Mouse (Mus musculus): ENCODE measurements around the gene 4930544D05Rik. TPM values are rescaled to one million over a fixed set of nuclear protein-coding genes. Genes with fewer than 3 reads are reported as not detected.

4930544D05Rik gene
- polyA plus RNA-seq (2012; fragmentation: generic; extraction: Trizol), result not detected

GRCm38 (mm10) chr11:70615516-70616093, at the start of gene 4930544D05Rik:
Gene 4930544D05Rik (plus strand): TSS chr11:70615848.

GRCm38 (mm10) chr11:70619101-70619500, 3.5 kb downstream of the 4930544D05Rik start, which contains the start of gene Chrne:
Gene Chrne (minus strand): TSS chr11:70619216.

GRCm38 (mm10) chr11:70638714-70639278, 23.1 kb downstream of the 4930544D05Rik start, which contains the start of gene Gp1ba:
Gene Gp1ba (plus strand): TSS chr11:70639122.

GRCm38 (mm10) chr11:70646691-70647650, 31.3 kb downstream of the 4930544D05Rik start, which contains the start of the genes Rnf167 and Slc25a11:
Gene Rnf167 (plus strand): TSS chr11:70647235.
Gene Slc25a11 (minus strand): TSS chr11:70647479.

GRCm38 (mm10) chr11:70654198-70654922, 38.7 kb downstream of the 4930544D05Rik start, which contains the start of gene Pfn1:
Gene Pfn1 (minus strand): TSS chr11:70654644.

GRCm38 (mm10) chr11:70656964-70657363, 41.3 kb downstream of the 4930544D05Rik start, which contains the start of gene Eno3:
Gene Eno3 (plus strand): TSS chr11:70657202.

Other genes with a start within 250 kb of the 4930544D05Rik start
- gene Pelp1, start 205.8 kb upstream of the 4930544D05Rik start, polyA plus RNA-seq (2012; fragmentation: generic; extraction: Trizol), result 10 to 100 TPM; 31.0 to 47.5 TPM
- 10 to 100 TPM; 24.4 to 35.9 TPM for gene Arrb2, start 183.2 kb upstream of the 4930544D05Rik start, polyA plus RNA-seq (2012; fragmentation: generic; extraction: Trizol)
- gene Med11, start 163.9 kb upstream of the 4930544D05Rik start, polyA plus RNA-seq (2012; fragmentation: generic; extraction: Trizol), result 10 to 100 TPM; 60.7 to 61.7 TPM
- gene Zmynd15, start 156.4 kb upstream of the 4930544D05Rik start, polyA plus RNA-seq (2012; fragmentation: generic; extraction: Trizol), result under 1 TPM; 0.05 to 0.08 TPM
- under 1 TPM; 0.04 to 0.19 TPM for gene Cxcl16, start 155.9 kb upstream of the 4930544D05Rik start, polyA plus RNA-seq (2012; fragmentation: generic; extraction: Trizol)
- gene Tm4sf5, start 110.6 kb upstream of the 4930544D05Rik start, polyA plus RNA-seq (2012; fragmentation: generic; extraction: Trizol), result not detected
- gene Vmo1, start 101.2 kb upstream of the 4930544D05Rik start, polyA plus RNA-seq (2012; fragmentation: generic; extraction: Trizol), result not detected
- gene Gltpd2, start 96.7 kb upstream of the 4930544D05Rik start, polyA plus RNA-seq (2012; fragmentation: generic; extraction: Trizol), result not detected
- gene Psmb6, start 90.5 kb upstream of the 4930544D05Rik start, polyA plus RNA-seq (2012; fragmentation: generic; extraction: Trizol), result 1,000 to 10,000 TPM in 1 of 2 experiments, 100 to 1,000 TPM in 1; 562 to 1,060 TPM
- gene Gm40193, start 82.9 kb upstream of the 4930544D05Rik start, polyA plus RNA-seq (2012; fragmentation: generic; extraction: Trizol), result not detected
- gene Pld2, start 75.8 kb upstream of the 4930544D05Rik start, polyA plus RNA-seq (2012; fragmentation: generic; extraction: Trizol), result 10 to 100 TPM in 1 of 2 experiments, 1 to 10 TPM in 1; 7.9 to 23.3 TPM
- 10 to 100 TPM; 12.7 to 36.0 TPM for gene Mink1, start 53.0 kb upstream of the 4930544D05Rik start, polyA plus RNA-seq (2012; fragmentation: generic; extraction: Trizol)
- gene Chrne, start 3.4 kb downstream of the 4930544D05Rik start, polyA plus RNA-seq (2012; fragmentation: generic; extraction: Trizol), result not detected
- gene Gp1ba, start 23.3 kb downstream of the 4930544D05Rik start, polyA plus RNA-seq (2012; fragmentation: generic; extraction: Trizol), result under 1 TPM; 0.05 to 0.72 TPM
- gene Rnf167, start 31.4 kb downstream of the 4930544D05Rik start, polyA plus RNA-seq (2012; fragmentation: generic; extraction: Trizol), result 10 to 100 TPM; 10.2 to 50.0 TPM
- gene Slc25a11, start 31.6 kb downstream of the 4930544D05Rik start, polyA plus RNA-seq (2012; fragmentation: generic; extraction: Trizol), result 100 to 1,000 TPM; 104 to 176 TPM
- gene Pfn1, start 38.8 kb downstream of the 4930544D05Rik start, polyA plus RNA-seq (2012; fragmentation: generic; extraction: Trizol), result 1,000 to 10,000 TPM; 2,430 to 5,299 TPM
- gene Eno3, start 41.4 kb downstream of the 4930544D05Rik start, polyA plus RNA-seq (2012; fragmentation: generic; extraction: Trizol), result 100 to 1,000 TPM in 1 of 2 experiments, 10 to 100 TPM in 1; 53.8 to 231 TPM
- 10 to 100 TPM; 22.6 to 90.3 TPM for gene Spag7, start 53.6 kb downstream of the 4930544D05Rik start, polyA plus RNA-seq (2012; fragmentation: generic; extraction: Trizol)
- gene Camta2, start 72.3 kb downstream of the 4930544D05Rik start, polyA plus RNA-seq (2012; fragmentation: generic; extraction: Trizol), result 10 to 100 TPM in 1 of 2 experiments, 1 to 10 TPM in 1; 5.0 to 21.0 TPM
- 1 to 10 TPM; 1.7 to 8.8 TPM for gene Inca1, start 84.3 kb downstream of the 4930544D05Rik start, polyA plus RNA-seq (2012; fragmentation: generic; extraction: Trizol)
- gene Kif1c, start 84.7 kb downstream of the 4930544D05Rik start, polyA plus RNA-seq (2012; fragmentation: generic; extraction: Trizol), result 10 to 100 TPM; 64.8 to 73.5 TPM
- 1 to 10 TPM in 1 of 2 experiments, under 1 TPM in 1; 0.25 to 1.1 TPM for gene Zfp3, start 148.4 kb downstream of the 4930544D05Rik start, polyA plus RNA-seq (2012; fragmentation: generic; extraction: Trizol)
- not detected for gene Scimp, start 196.7 kb downstream of the 4930544D05Rik start, polyA plus RNA-seq (2012; fragmentation: generic; extraction: Trizol)
- gene Rabep1, start 228.9 kb downstream of the 4930544D05Rik start, polyA plus RNA-seq (2012; fragmentation: generic; extraction: Trizol), result 1 to 10 TPM; 2.9 to 8.3 TPM

All from C3H10T1/2 (cell line).